Mouse (Mus musculus) embryo, embryonic 9.5 days (tissue): ENCODE data around the gene Rgs7.
A peak's percentile ranks its signal among the peaks of the same experiment; 100 is the strongest.

Source experiments
- DNase-seq: peaks from one replicate; pipeline ENCODE4 v3.0.0-alpha.2; 2017; ENCODE audit errors: extremely low spot score

Rgs7 gene

DNA sequence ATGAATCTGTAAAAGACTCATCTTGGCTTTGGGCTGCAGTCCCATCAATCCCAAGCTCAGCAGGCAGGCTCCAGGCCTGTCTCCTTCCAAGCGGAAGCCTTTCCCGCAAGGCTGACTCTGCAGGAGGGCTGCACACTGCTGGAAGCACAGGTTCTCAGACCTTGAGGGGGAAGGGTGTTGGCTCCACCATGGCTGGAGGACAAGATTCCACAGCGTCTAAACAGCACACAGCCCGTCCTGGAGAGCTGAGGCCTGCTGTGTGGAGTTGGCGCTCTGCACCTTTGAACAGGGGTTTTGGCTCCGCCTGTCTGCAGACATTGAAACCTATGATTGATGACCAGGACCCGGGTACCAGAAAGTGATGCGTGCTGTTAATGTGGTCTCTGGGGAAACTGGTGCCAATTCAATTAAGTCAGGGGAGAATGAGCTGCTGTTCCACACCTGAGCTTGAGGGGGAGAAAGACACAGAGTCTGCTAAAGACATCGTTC is 463.5 kb downstream of the Rgs7 start:
- peak; percentile 55 for DNase-seq

DNA sequence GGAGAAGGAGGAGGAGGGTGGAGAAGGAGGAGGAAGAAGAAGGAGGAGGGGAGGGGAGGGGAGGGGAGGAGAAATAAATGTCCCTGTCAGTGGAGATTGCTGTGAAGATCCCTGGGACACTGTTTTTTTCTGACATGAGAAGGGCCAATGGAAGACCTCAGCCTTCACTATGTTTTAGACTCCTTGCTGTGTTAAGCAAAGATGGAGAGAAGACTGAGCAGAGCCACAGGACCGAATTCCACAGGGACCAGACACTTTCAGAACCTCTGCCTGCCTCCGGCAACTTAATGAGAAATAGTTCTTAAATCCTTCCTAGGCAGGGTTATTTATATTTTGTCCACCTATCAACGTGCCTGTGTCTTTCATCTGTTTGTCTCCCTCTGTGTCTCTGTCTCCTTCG is 464.0 kb downstream of the Rgs7 start:
- no peak for DNase-seq

DNA sequence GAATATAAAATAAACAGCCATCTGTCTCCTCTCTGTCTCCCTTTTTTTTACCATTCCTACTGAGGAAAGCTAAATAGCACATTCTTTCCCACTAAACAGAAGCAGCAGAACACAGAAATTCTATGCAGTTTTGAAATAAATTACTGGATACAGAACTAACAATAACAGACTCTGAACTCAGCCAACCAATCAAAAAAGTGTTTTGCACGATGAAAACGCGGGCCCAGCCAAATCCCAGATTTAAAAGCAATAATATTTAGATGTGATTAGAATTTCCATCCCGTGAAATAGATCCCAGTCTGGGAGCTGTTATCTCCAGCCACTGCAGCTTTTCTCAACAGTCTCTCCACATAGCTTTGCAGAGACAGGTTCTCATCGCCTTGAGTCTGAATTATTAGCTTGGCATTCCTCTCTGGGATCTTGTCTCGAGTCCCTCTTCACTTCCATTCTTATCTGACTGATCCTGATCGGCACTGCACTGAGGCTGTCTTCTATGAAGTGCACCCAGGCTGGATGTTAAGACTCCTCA is 466.5 kb downstream of the Rgs7 start:
- no peak for DNase-seq

DNA sequence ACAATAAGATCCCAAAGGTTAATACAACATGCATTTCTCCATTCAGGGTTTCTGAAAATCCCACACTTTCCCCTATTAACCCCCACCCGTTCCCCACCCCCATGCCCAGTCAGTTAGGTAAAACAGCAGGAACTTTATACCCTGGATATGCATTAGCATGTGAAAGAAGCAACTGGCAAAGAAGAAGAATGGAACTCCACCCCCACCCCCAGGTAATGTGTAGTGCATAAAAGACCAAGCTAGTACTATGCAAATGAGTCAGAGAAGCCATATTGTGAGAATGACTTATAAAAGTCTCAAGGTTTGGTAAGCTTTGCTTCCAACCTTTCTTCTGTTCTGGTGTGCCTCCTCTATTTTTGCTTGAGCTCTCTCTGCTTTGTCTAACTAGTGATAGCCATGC is 468.2 kb downstream of the Rgs7 start:
- DNase-seq, result no peak
